Mouse (Mus musculus) hindbrain, embryonic 15.5 days (tissue): Measurements from ENCODE around the gene Arrdc3. TPM values are rescaled to one million over a fixed set of nuclear protein-coding genes. Genes with fewer than 3 reads are reported as not detected.

Experiments used
- ATAC-seq: fragments of 200-750 bp; cut with Nextera tagmentation; 2 replicates; pipeline ENCODE4 v1.8.0; 2017; ENCODE audit warnings: low read depth, moderate number of reproducible peaks, moderate TSS enrichment; ENCODE audit not compliant: low FRiP score
- H3K27ac ChIP-seq: fragments of 300-500 bp; sonication (generic); replicated peaks from 2 replicates; pipeline ENCODE4 v1.5.1; 2015; ENCODE audit warnings: mild to moderate bottlenecking, inconsistent platforms
- H3K27me3 ChIP-seq: fragments of 300-500 bp; sonication (generic); 2 replicates; pipeline ENCODE4 v1.6.1; 2015; ENCODE audit warnings: control low read depth, inconsistent platforms
- H3K36me3 ChIP-seq: fragments of 300-500 bp; sonication (generic); 2 replicates; pipeline ENCODE4 v1.6.1; 2015; ENCODE audit warnings: control low read depth, inconsistent platforms
- H3K4me1 ChIP-seq: fragments of 300-500 bp; sonication (generic); replicated peaks from 2 replicates; pipeline ENCODE4 v1.6.1; 2015; ENCODE audit warnings: control low read depth, inconsistent platforms
- H3K4me2 ChIP-seq: fragments of 300-500 bp; sonication (generic); 2 replicates; pipeline ENCODE4 v1.6.1; 2015; ENCODE audit warnings: moderate library complexity, mild to moderate bottlenecking, inconsistent platforms
- H3K4me3 ChIP-seq: fragments of 300-500 bp; sonication (generic); 2 replicates; pipeline ENCODE4 v1.5.1; 2015; ENCODE audit warnings: mild to moderate bottlenecking, inconsistent platforms
- H3K9ac ChIP-seq: fragments of 300-500 bp; sonication (generic); 2 replicates; pipeline ENCODE4 v1.6.1; 2015; ENCODE audit warnings: inconsistent platforms
- H3K9me3 ChIP-seq: fragments of 300-500 bp; sonication (generic); 2 replicates; pipeline ENCODE4 v1.6.1; 2016; ENCODE audit warnings: control low read depth, inconsistent platforms
- WGBS: fragments of 180-500 bp; shearing (Covaris S2); methylation state at CpG from one replicate; pipeline ENCODE4 v1.1.7; 2015; 5-methylcytosine and 5-hydroxymethylcytosine counted together
- polyA plus RNA-seq: library from polyadenylated mRNA; unstranded; fragments of >200 nt; fragmentation: Nextera tagmentation; extraction: Ambion mirVana; gene quantifications from 2 replicates; pipeline ENCODE4 v1.2.1, GENCODE M21; 2015

Gene Arrdc3
- polyA plus RNA-seq, 1 experiment from 2014 or later: 46.6 TPM

GRCm38 (mm10) chr13:80930030-80930429 is 46.8 kb downstream of the Arrdc3 start:
- Histone ChIP-seq H3K9ac (no peak overlapping the region), H3K27me3 (no peaks in the 10 kb centered on the region), H3K4me2 (no peak overlapping the region), H3K4me3 (no peak overlapping the region), H3K4me1 (no peaks in the 10 kb centered on the region), H3K9me3 (no peaks in the 10 kb centered on the region), H3K27ac (no peak overlapping the region), H3K36me3 (no peaks in the 10 kb centered on the region)
- ATAC-seq: no peak
- WGBS: 88% methylated on average over 4 of the region's 4 CpGs

GRCm38 (mm10) chr13:80932816-80933402 is 49.7 kb downstream of the Arrdc3 start:
- H3K4me2 ChIP-seq: no peak overlapping the region
- no peak overlapping the region for H3K9ac ChIP-seq
- H3K4me1 ChIP-seq: no peaks in the 10 kb centered on the region
- no peak overlapping the region for H3K4me3 ChIP-seq
- no peak for ATAC-seq
- no peaks in the 10 kb centered on the region for H3K36me3 ChIP-seq
- H3K27me3 ChIP-seq: no peaks in the 10 kb centered on the region
- 71% methylated on average over 5 of the region's 5 CpGs for WGBS
- H3K27ac ChIP-seq: no peak overlapping the region
- H3K9me3 ChIP-seq: no peaks in the 10 kb centered on the region

- ATAC-seq: no peak
- no peak overlapping the region for H3K27ac ChIP-seq
- H3K4me1 ChIP-seq: no peaks in the 10 kb centered on the region
- no peak overlapping the region for H3K4me2 ChIP-seq
- WGBS: 88% methylated on average over 2 of the region's 2 CpGs
- no peaks in the 10 kb centered on the region for H3K27me3 ChIP-seq
- no peaks in the 10 kb centered on the region for H3K9me3 ChIP-seq
- no peaks in the 10 kb centered on the region for H3K36me3 ChIP-seq
- no peak overlapping the region for H3K4me3 ChIP-seq
- H3K9ac ChIP-seq: no peak overlapping the region
Observed at GRCm38 (mm10) chr13:80936426-80936825, 53.2 kb downstream of the Arrdc3 start.

- H3K27me3 ChIP-seq: no peaks in the 10 kb centered on the region
- no peaks in the 10 kb centered on the region for H3K36me3 ChIP-seq
- H3K9ac ChIP-seq: no peak overlapping the region
- no peaks in the 10 kb centered on the region for H3K4me1 ChIP-seq
- H3K4me2 ChIP-seq: no peak overlapping the region
- ATAC-seq: no peak
- no peak overlapping the region for H3K27ac ChIP-seq
- H3K9me3 ChIP-seq: no peaks in the 10 kb centered on the region
- 93% methylated on average over 3 of the region's 4 CpGs for WGBS
- H3K4me3 ChIP-seq: no peak overlapping the region
Observed at GRCm38 (mm10) chr13:80939228-80939627, 56.0 kb downstream of the Arrdc3 start.

- WGBS: 77% methylated on average over 1 of the region's 1 CpGs
- Histone ChIP-seq H3K36me3 (no peaks in the 10 kb centered on the region), H3K27me3 (no peaks in the 10 kb centered on the region), H3K4me2 (no peak overlapping the region), H3K4me1 (no peaks in the 10 kb centered on the region), H3K9me3 (no peaks in the 10 kb centered on the region), H3K9ac (no peak overlapping the region), H3K27ac (no peak overlapping the region), H3K4me3 (no peak overlapping the region)
- no peak for ATAC-seq
Observed at GRCm38 (mm10) chr13:80939866-80940265, 56.7 kb downstream of the Arrdc3 start.

GRCm38 (mm10) chr13:80940421-80940820 is 57.2 kb downstream of the Arrdc3 start:
- no peak overlapping the region for H3K27ac ChIP-seq

GRCm38 (mm10) chr13:80940860-80941630 is 57.9 kb downstream of the Arrdc3 start:
- H3K36me3 ChIP-seq: no peaks in the 10 kb centered on the region
- H3K4me1 ChIP-seq: no peaks in the 10 kb centered on the region
- no peak overlapping the region for H3K4me2 ChIP-seq
- H3K9me3 ChIP-seq: no peaks in the 10 kb centered on the region
- H3K27ac ChIP-seq: no peak overlapping the region
- no peaks in the 10 kb centered on the region for H3K27me3 ChIP-seq
- H3K4me3 ChIP-seq: no peak overlapping the region
- no peak overlapping the region for H3K9ac ChIP-seq
- no peak for ATAC-seq
- 73% methylated on average over 10 of the region's 10 CpGs for WGBS

More at GRCm38 (mm10) chr13:80940421-80940820, 57.2 kb downstream of the Arrdc3 start:
- Histone ChIP-seq H3K4me3 (no peak overlapping the region), H3K36me3 (no peaks in the 10 kb centered on the region), H3K9me3 (no peaks in the 10 kb centered on the region), H3K9ac (no peak overlapping the region), H3K4me2 (no peak overlapping the region), H3K4me1 (no peaks in the 10 kb centered on the region), H3K27me3 (no peaks in the 10 kb centered on the region)
- WGBS: 89% methylated on average over 5 of the region's 5 CpGs
- no peak for ATAC-seq

GRCm38 (mm10) chr13:80944532-80944931 is 61.3 kb downstream of the Arrdc3 start:
- H3K36me3 ChIP-seq: no peaks in the 10 kb centered on the region
- no peaks in the 10 kb centered on the region for H3K27me3 ChIP-seq
- no peak overlapping the region for H3K27ac ChIP-seq
- H3K9me3 ChIP-seq: no peaks in the 10 kb centered on the region
- no peak overlapping the region for H3K4me2 ChIP-seq
- ATAC-seq: no peak
- no peak overlapping the region for H3K9ac ChIP-seq
- no peak overlapping the region for H3K4me3 ChIP-seq
- no peaks in the 10 kb centered on the region for H3K4me1 ChIP-seq
